Mouse (Mus musculus): Measurements from ENCODE around the gene Fmod. TPM values are rescaled to one million over a fixed set of nuclear protein-coding genes. Genes with fewer than 3 reads are reported as not detected.

Fmod gene
- polyA plus RNA-seq, 1 experiment from 2014 or later, result 23.3 TPM

- H3K9me3 ChIP-seq (replicated peaks), result no peaks in the 10 kb centered on the region
- H3K4me1 ChIP-seq (replicated peaks), result peaks cover 69% of the 10 kb centered on the region
- ATAC-seq (replicated peaks; ENCODE audit: insufficient number of reproducible peaks, insufficient read depth, low FRiP score, low read depth), result no peak
- H3K27me3 ChIP-seq, result no peaks in the 10 kb centered on the region
- peak overlapping the region; percentile 81 for H3K4me2 ChIP-seq
- H3K9ac ChIP-seq, result peak overlapping the region; percentile 94
- peak overlapping the region; percentile 83 for H3K4me3 ChIP-seq
- 27% methylated on average over 14 of the region's 14 CpGs for WGBS
- H3K27ac ChIP-seq, result peak overlapping the region; percentile 82
- H3K36me3 ChIP-seq, result peaks cover 10% of the 10 kb centered on the region; the same call in 1 of the 2 replicates
Observed at GRCm38 (mm10) chr1:134077389-134078060, 40.5 kb downstream of the Fmod start.

GRCm38 (mm10) chr1:134078061-134078795, 41.2 kb downstream of the Fmod start:
- WGBS, result 4% methylated on average over 19 of the region's 19 CpGs
- Histone ChIP-seq H3K9ac (peak overlapping the region; percentile 94), H3K27me3 (no peaks in the 10 kb centered on the region), H3K4me2 (peak overlapping the region; percentile 81), H3K9me3 (replicated peaks) (no peaks in the 10 kb centered on the region), H3K4me1 (replicated peaks) (peaks cover 68% of the 10 kb centered on the region), H3K36me3 (peaks cover 10% of the 10 kb centered on the region; the same call in 1 of the 2 replicates), H3K4me3 (peak overlapping the region; percentile 83), H3K27ac (peak overlapping the region; percentile 82)
- no peak for ATAC-seq (replicated peaks; ENCODE audit: insufficient number of reproducible peaks, insufficient read depth, low FRiP score, low read depth)

DNA sequence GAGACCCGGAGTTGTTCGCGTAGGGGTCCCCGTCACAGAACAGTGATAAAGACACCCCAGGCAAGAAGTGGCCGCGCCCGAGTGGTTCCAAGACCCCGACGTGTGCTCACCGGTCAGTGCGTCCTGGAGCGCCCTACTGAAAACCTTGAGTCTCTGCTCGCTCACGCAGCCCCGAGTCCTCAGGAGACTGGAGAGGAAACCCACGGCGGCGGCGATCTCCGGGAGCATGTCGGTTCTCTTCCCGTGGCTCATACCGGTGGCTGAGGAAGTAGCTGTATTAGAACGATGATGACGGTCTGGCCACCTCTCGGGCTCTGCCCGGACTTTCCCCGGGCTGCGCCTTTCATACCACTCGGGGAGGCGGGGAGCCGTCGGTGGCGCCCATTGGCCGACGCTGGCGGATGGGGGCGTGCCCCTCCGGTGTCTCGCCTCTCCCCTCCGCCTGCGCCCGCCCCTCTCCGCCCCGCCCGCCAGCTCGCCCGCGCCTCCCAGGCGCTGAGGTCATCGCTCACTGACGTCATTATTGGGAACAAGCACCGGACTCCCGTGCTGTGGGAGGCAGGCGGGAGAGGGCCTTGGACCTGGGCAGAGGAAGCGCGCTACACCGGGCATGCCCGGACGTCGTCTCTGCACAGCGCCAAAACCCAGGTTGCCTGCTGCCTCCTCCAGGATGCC, 41.9 kb downstream of the Fmod start, which contains the start of gene Btg2:
Btg2 (minus strand) TSS at position 319 of the 675 bp plus-strand sequence.
- under 1% methylated on average over 59 of the region's 62 CpGs for WGBS
- peak within 1 kb of the TSS; percentile 81 for H3K4me2 ChIP-seq
- ATAC-seq (replicated peaks; ENCODE audit: insufficient number of reproducible peaks, insufficient read depth, low FRiP score, low read depth), result peak; percentile 90
- no peaks in the 10 kb centered on the region for H3K9me3 ChIP-seq (replicated peaks)
- peak within 1 kb of the TSS; percentile 94 for H3K9ac ChIP-seq
- no peaks in the 10 kb centered on the region for H3K27me3 ChIP-seq
- H3K36me3 ChIP-seq, result peaks cover 10% of the 10 kb centered on the region; the same call in 1 of the 2 replicates
- H3K4me1 ChIP-seq (replicated peaks), result peaks cover 68% of the 10 kb centered on the region
- peak within 1 kb of the TSS; percentile 86 for H3K27ac ChIP-seq
- peak within 1 kb of the TSS; percentile 83 for H3K4me3 ChIP-seq

GRCm38 (mm10) chr1:134079477-134080163, 42.6 kb downstream of the Fmod start:
- H3K4me1 ChIP-seq (replicated peaks), result peaks cover 66% of the 10 kb centered on the region
- peak overlapping the region; percentile 86 for H3K27ac ChIP-seq
- peak overlapping the region; percentile 81 for H3K4me2 ChIP-seq
- peak overlapping the region; percentile 83 for H3K4me3 ChIP-seq
- H3K9ac ChIP-seq, result peak overlapping the region; percentile 46
- WGBS, result 10% methylated on average over 9 of the region's 9 CpGs
- 0 out of 2 replicates have a peak, but pooled peaks have one; percentile 5 for ATAC-seq (replicated peaks; ENCODE audit: insufficient number of reproducible peaks, insufficient read depth, low FRiP score, low read depth)
- H3K36me3 ChIP-seq, result peaks cover 9% of the 10 kb centered on the region; the same call in 1 of the 2 replicates
- H3K27me3 ChIP-seq, result no peaks in the 10 kb centered on the region
- H3K9me3 ChIP-seq (replicated peaks), result no peaks in the 10 kb centered on the region

- ATAC-seq (replicated peaks; ENCODE audit: insufficient number of reproducible peaks, insufficient read depth, low FRiP score, low read depth), result no peak
- H3K27ac ChIP-seq, result peak overlapping the region; percentile 86
- no peak overlapping the region for H3K9ac ChIP-seq
- peaks cover 7% of the 10 kb centered on the region; the same call in 1 of the 2 replicates for H3K36me3 ChIP-seq
- peaks cover 62% of the 10 kb centered on the region for H3K4me1 ChIP-seq (replicated peaks)
- no peaks in the 10 kb centered on the region for H3K27me3 ChIP-seq
- H3K4me2 ChIP-seq, result no peak overlapping the region
- WGBS, result 77% methylated on average over 4 of the region's 4 CpGs
- H3K4me3 ChIP-seq, result no peak overlapping the region
- H3K9me3 ChIP-seq (replicated peaks), result no peaks in the 10 kb centered on the region
Observed at GRCm38 (mm10) chr1:134080406-134080805, 43.4 kb downstream of the Fmod start.

- Histone ChIP-seq H3K4me2 (no peak overlapping the region), H3K27ac (peak overlapping the region; percentile 86; the same call in 1 of the 2 replicates), H3K27me3 (no peaks in the 10 kb centered on the region), H3K9ac (no peak overlapping the region), H3K4me1 (replicated peaks) (peaks cover 59% of the 10 kb centered on the region), H3K9me3 (replicated peaks) (no peaks in the 10 kb centered on the region), H3K36me3 (peaks cover 3% of the 10 kb centered on the region; the same call in 1 of the 2 replicates), H3K4me3 (no peak overlapping the region)
- WGBS, result 86% methylated on average over 5 of the region's 5 CpGs
- ATAC-seq (replicated peaks; ENCODE audit: insufficient number of reproducible peaks, insufficient read depth, low FRiP score, low read depth), result no peak
Observed at GRCm38 (mm10) chr1:134080881-134081450, 43.9 kb downstream of the Fmod start.

DNA sequence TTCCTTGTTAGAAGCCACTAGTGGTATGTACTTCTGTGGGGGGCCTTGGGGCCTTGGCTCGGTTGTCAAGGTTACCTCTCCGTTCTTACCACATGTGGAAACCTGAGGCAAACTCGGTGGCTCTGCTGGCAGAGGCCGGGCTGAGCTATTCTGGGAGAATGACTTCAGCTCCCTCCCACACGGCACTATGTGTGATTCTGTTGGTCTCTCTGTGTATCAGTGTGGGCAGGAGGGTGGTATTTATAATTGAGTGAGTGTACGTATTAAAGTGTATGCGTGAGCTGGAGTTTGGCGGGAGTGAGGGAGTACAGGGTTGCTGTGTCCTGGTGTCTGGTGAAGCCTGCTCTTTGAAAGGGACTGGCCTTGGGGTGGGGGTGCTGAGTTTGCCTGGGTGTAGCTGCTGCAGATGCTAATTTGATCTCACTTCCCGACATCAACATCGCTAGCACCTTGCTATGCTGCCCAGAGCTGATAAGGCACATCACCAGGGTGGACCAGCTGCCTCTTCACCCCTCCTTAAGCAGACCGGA, 46.0 kb downstream of the Fmod start:
- WGBS, result 17% methylated on average over 11 of the region's 11 CpGs
- Histone ChIP-seq H3K9ac (peak overlapping the region; percentile 15; the same call in 1 of the 2 replicates), H3K4me2 (no peak overlapping the region), H3K4me1 (replicated peaks) (peaks cover 54% of the 10 kb centered on the region), H3K27ac (peak overlapping the region; percentile 91), H3K36me3 (no peaks in the 10 kb centered on the region), H3K4me3 (no peak overlapping the region), H3K9me3 (replicated peaks) (no peaks in the 10 kb centered on the region), H3K27me3 (no peaks in the 10 kb centered on the region)
- ATAC-seq (replicated peaks; ENCODE audit: insufficient number of reproducible peaks, insufficient read depth, low FRiP score, low read depth), result peak; percentile 54

GRCm38 (mm10) chr1:134083676-134084075, 46.6 kb downstream of the Fmod start:
- Histone ChIP-seq H3K27me3 (no peaks in the 10 kb centered on the region), H3K36me3 (no peaks in the 10 kb centered on the region), H3K9me3 (replicated peaks) (no peaks in the 10 kb centered on the region), H3K4me1 (replicated peaks) (peaks cover 52% of the 10 kb centered on the region), H3K27ac (peak overlapping the region; percentile 91), H3K4me3 (no peak overlapping the region), H3K4me2 (no peak overlapping the region), H3K9ac (no peak overlapping the region; the same call in 1 of the 2 replicates)
- WGBS, result 76% methylated on average over 8 of the region's 8 CpGs
- ATAC-seq (replicated peaks; ENCODE audit: insufficient number of reproducible peaks, insufficient read depth, low FRiP score, low read depth), result no peak

DNA sequence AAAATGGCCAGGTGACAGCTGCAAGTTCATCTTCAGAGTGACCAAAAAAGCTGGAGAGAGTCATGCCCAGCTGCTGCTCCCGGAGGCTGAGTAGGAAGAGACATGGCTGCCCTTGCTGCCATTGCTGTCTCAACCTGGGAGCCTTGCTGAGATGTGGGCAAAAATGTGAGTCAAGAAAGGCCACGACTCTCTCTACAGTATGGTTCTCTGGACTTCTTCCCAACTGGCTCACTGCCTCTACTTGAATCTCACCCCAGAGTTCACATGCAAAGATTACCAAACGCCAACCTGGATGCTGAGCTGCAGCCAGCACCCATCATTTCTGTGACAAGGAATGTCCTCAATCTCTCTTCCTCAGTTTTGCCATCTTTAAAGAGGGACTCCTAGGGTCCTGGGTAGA, 47.1 kb downstream of the Fmod start:
- H3K9ac ChIP-seq, result no peak overlapping the region
- H3K4me2 ChIP-seq, result no peak overlapping the region
- no peak for ATAC-seq (replicated peaks; ENCODE audit: insufficient number of reproducible peaks, insufficient read depth, low FRiP score, low read depth)
- peak overlapping the region; percentile 91 for H3K27ac ChIP-seq
- no peaks in the 10 kb centered on the region for H3K27me3 ChIP-seq
- H3K9me3 ChIP-seq (replicated peaks), result no peaks in the 10 kb centered on the region
- no peak overlapping the region for H3K4me3 ChIP-seq
- 71% methylated on average over 3 of the region's 3 CpGs for WGBS
- peaks cover 52% of the 10 kb centered on the region for H3K4me1 ChIP-seq (replicated peaks)
- H3K36me3 ChIP-seq, result no peaks in the 10 kb centered on the region

- no peak overlapping the region for H3K4me2 ChIP-seq
- 54% methylated on average over 3 of the region's 3 CpGs for WGBS
- peaks cover 38% of the 10 kb centered on the region for H3K4me1 ChIP-seq (replicated peaks)
- no peak overlapping the region for H3K9ac ChIP-seq
- ATAC-seq (replicated peaks; ENCODE audit: insufficient number of reproducible peaks, insufficient read depth, low FRiP score, low read depth), result no peak; the same call in 1 of the 2 replicates
- no peak overlapping the region for H3K4me3 ChIP-seq
- H3K27ac ChIP-seq, result no peak overlapping the region
- no peaks in the 10 kb centered on the region for H3K27me3 ChIP-seq
- H3K9me3 ChIP-seq (replicated peaks), result no peaks in the 10 kb centered on the region
- H3K36me3 ChIP-seq, result no peaks in the 10 kb centered on the region
Observed at GRCm38 (mm10) chr1:134086017-134086416, 49.0 kb downstream of the Fmod start.

Data from heart, embryonic 15.5 days (tissue).